Mouse (Mus musculus): Measurements from ENCODE around the gene Fam155a. TPM values are rescaled to one million over a fixed set of nuclear protein-coding genes. Genes with fewer than 3 reads are reported as not detected.

Fam155a gene
- total RNA-seq (2023): not detected in 4 replicates

GRCm38 (mm10) chr8:9770999-9771605, at the start of gene Fam155a:
Gene Fam155a (minus strand): TSS chr8:9771161.

Other genes starting within 250 kb of the Fam155a start
- gene Gm10217, start 93.1 kb upstream of the Fam155a start, total RNA-seq (2023): not detected in 4 replicates
- gene Lig4, start 206.5 kb upstream of the Fam155a start, total RNA-seq (2023): 6.6 to 9.7 TPM (median 8.1 TPM) in 4 replicates
- gene Abhd13, start 206.5 kb upstream of the Fam155a start, total RNA-seq (2023): 16.0 to 17.7 TPM (median 16.6 TPM) in 4 replicates
- 1.1 to 2.6 TPM (median 1.4 TPM) in 4 replicates for gene Tnfsf13b, start 235.3 kb upstream of the Fam155a start, total RNA-seq (2023)